Mouse (Mus musculus): ENCODE results near the gene Olfr493.

Gene Olfr493

GRCm38 (mm10) chr7:108346879-108347278 is at the start of gene Olfr493:
Gene Olfr493 (minus strand): TSS chr7:108346979.
- DNase-seq: no peak

DNA sequence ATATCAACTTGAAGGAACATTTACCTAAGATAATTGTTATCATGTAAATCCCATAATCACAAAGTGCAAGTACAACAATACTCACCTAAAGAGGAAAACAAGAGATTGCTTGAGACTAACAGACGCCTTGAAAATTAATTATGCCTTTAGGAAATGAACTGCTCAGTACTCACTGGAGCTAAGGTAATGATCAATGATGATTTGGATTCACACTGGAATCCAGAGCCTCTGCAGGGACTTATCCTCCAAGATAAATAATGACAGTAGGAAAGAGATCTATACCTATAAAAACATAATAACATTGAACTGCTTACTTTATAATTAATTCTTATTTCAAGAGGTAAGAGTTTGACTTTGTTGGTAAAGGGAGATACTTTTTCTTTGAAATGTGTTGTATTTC is 46.1 kb upstream of the Olfr493 start, which contains the start of gene Olfr495:
Olfr495 (plus strand) TSS at position 301 of the 400 bp plus-strand sequence.
- no peak for DNase-seq

DNA sequence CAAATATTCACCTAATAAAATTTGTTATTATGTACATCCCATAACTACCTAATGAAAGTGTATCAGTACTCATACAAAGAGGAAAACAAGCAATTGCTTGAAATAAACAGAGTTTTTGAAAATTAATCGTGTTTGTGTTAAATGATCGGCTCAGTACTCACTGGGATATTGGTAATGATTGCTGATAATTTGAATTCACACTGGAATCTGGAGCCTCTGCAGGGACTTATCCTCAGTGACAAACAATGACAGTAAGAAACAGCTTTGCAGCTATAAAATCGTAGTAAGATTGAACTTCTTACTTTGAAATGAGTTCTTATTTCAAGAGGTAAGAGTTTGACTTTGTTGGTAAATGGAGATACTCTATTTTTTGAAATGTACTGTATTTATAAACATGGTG is 18.3 kb upstream of the Olfr493 start, which contains the start of gene Olfr494:
Olfr494 (plus strand) TSS at position 301 of the 400 bp plus-strand sequence.
- no peak for DNase-seq

DNA sequence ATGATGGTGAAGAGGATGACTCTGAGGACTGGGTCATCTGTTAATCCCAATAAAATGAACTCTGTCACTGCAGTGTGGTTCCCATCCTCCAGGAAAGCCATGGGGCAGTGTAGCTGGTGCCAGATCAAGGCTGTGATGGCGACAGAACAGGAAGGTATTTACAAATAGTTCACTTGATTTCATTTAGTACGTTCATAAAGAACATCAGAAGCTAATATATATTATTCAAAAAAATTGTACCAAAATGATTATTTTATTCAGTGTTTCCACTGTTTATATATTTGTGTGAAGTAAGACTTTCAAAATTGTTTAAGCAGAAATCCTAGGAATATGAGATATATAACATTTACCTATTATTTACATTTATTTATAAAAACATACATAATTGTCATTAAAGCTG is 23.2 kb downstream of the Olfr493 start, which contains the start of gene Olfr492:
Olfr492 (minus strand) TSS at position 101 of the 400 bp plus-strand sequence.
- no peak for DNase-seq

DNA sequence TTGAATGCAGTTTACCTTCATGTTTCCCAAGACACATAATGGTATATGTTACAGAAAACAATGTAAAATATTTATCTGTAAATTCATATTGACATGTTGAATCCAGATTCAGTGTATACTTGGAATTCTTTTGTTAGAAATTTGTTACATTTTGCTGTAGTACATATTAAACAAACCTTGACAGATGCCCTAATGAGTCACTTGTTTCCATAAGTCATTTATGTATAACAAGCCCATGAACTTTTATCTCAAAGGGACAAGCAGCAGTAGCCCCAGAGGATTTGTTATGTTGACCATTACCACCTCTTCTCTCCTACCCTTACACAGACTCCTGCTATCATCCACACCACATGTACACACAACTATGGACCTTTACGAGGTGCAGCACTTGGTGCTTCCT is 33.6 kb downstream of the Olfr493 start, which contains the start of gene Olfr491:
Olfr491 (plus strand) TSS at position 301 of the 400 bp plus-strand sequence.
- DNase-seq: no peak
